In the genomic region with DNA sequence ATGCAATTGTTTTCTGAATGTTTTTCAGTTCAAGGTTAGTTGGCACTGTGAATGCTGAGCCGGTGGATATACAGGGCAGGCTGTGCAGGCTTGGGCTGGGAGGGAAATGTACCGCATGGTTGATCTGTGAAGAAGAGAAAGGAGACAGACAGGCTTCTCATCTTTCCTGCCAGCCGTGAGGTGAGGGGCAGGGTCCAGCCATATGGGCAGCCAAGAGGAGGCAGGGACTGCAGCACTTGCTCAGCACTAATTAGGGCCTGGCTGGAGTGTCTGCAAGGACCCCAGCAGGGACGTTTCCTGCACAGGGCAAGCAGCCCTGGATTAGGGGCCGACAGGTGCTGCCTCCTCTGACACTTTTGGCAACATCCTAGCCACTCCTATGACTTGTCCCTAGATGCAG, we compare ENCODE assay signal across 17 mouse cellular contexts.
DNase-seq lines count a peak whose midpoint lies in the region; ATAC-seq lines count a peak whose summit lies in the region.
"Had no signal": no experiment of that assay in that cellular context is flagged by ENCODE, and none has a peak within 500 bp of the region (broad histone marks: within the 10 kb centered on the region; RNA-seq: fewer than 3 reads in every experiment).

No protein-coding gene starts in this region.

- H3K9ac ChIP-seq in kidney, embryonic 15.5 days: no peak overlapping the region
- H3K9ac ChIP-seq: embryonic facial prominence, embryonic 13.5 days; limb, embryonic 15.5 days; liver, postnatal 0 days had no signal

- no peaks in the 10 kb centered on the region for H3K36me3 ChIP-seq in kidney, embryonic 15.5 days
- H3K36me3 ChIP-seq: limb, embryonic 15.5 days; midbrain, embryonic 10.5 days had no signal

- peak; percentile 85 for ATAC-seq in kidney, embryonic 15.5 days (replicated peaks; ENCODE audit: low FRiP score)
- ATAC-seq: forebrain, embryonic 14.5 days; liver, postnatal 0 days had no signal

- WGBS in kidney, embryonic 15.5 days: 38% methylated on average over 5 of the region's 5 CpGs

- H3K9me3 ChIP-seq in kidney, embryonic 15.5 days (replicated peaks): no peaks in the 10 kb centered on the region
- H3K9me3 ChIP-seq: embryonic facial prominence, embryonic 13.5 days; limb, embryonic 15.5 days; midbrain, embryonic 10.5 days had no signal

- H3K4me2 ChIP-seq in kidney, embryonic 15.5 days: no peak overlapping the region
- H3K4me2 ChIP-seq: embryonic facial prominence, embryonic 13.5 days; limb, embryonic 15.5 days had no signal

- H3K4me1 ChIP-seq in kidney, embryonic 15.5 days: peaks cover 45% of the 10 kb centered on the region

- no peak overlapping the region for H3K4me3 ChIP-seq in kidney, embryonic 15.5 days (replicated peaks)
- H3K4me3 ChIP-seq: embryonic facial prominence, embryonic 13.5 days; limb, embryonic 15.5 days; midbrain, embryonic 10.5 days had no signal

- H3K27ac ChIP-seq in kidney, embryonic 15.5 days: no peak overlapping the region
- H3K27ac ChIP-seq: embryonic facial prominence, embryonic 13.5 days; limb, embryonic 15.5 days; midbrain, embryonic 10.5 days; stomach, postnatal 0 days had no signal

- DNase-seq in adrenal gland, adult 2 months: peak; percentile 43
- no peak for DNase-seq in adrenal gland, postnatal 4 days (ENCODE audit: low spot score in 2 of 2)
- DNase-seq in kidney, adult 18-20 months: no peak
- DNase-seq in brain, adult 2 months (ENCODE audit: low read depth, low spot score): peak; percentile 96
- DNase-seq in cerebellum, adult 9-10 months: peak; percentile 92
- DNase-seq in gastrocnemius, postnatal 14 days: no peak
- DNase-seq in B cell, adult 2 months: no peak
- DNase-seq: gastrocnemius, postnatal 10 days; liver, postnatal 0 days; right cerebral cortex, adult 18-20 months; thymus, postnatal 25 days had no signal

- intact Hi-C loops in gastrocnemius, postnatal 14 days (cut with DNase I; ENCODE audit: low total_unique reads): no loop called here

- peaks cover under 1% of the 10 kb centered on the region; the same call in 1 of the 2 replicates for H3K27me3 ChIP-seq in kidney, embryonic 15.5 days
- H3K27me3 ChIP-seq: embryonic facial prominence, embryonic 13.5 days; limb, embryonic 15.5 days had no signal

Comparison
In these comparisons a context has a peak if more than half of its experiments do, and no peak if none do; other contexts are left out.
1. DNase-seq: peak in adrenal gland, adult 2 months (single experiment), brain, adult 2 months (single experiment) and cerebellum, adult 9-10 months (single experiment); none in adrenal gland, postnatal 4 days (0 of 2), kidney, adult 18-20 months (single experiment), gastrocnemius, postnatal 14 days (single experiment) and B cell, adult 2 months (0 of 2).